Mouse (Mus musculus): ENCODE measurements around the gene Peg10.
A peak's percentile ranks its signal among the peaks of the same experiment; 100 is the strongest.

The Peg10 gene

GRCm38 (mm10) chr6:4746696-4747439 is at the start of gene Peg10, which contains the start of gene Sgce:
Peg10 (plus strand) TSS chr6:4747306.
Sgce (minus strand) TSS chr6:4747207.
- DNase-seq, result peak; percentile 77

- DNase-seq, result no peak
Measured at GRCm38 (mm10) chr6:4701641-4702040, 45.5 kb upstream of the Peg10 start.

- DNase-seq, result no peak
Measured at GRCm38 (mm10) chr6:4703908-4704307, 43.2 kb upstream of the Peg10 start.

GRCm38 (mm10) chr6:4706415-4706814 is 40.7 kb upstream of the Peg10 start:
- no peak for DNase-seq

GRCm38 (mm10) chr6:4708971-4709370 is 38.1 kb upstream of the Peg10 start:
- DNase-seq, result peak; percentile 7

- DNase-seq, result no peak
Measured at GRCm38 (mm10) chr6:4716171-4716570, 30.9 kb upstream of the Peg10 start.

- no peak for DNase-seq
Measured at GRCm38 (mm10) chr6:4717344-4717743, 29.8 kb upstream of the Peg10 start.

- no peak for DNase-seq
Measured at GRCm38 (mm10) chr6:4722142-4722541, 25.0 kb upstream of the Peg10 start.

- DNase-seq, result no peak
Measured at GRCm38 (mm10) chr6:4722739-4723138, 24.4 kb upstream of the Peg10 start.

- DNase-seq, result no peak
Measured at GRCm38 (mm10) chr6:4723998-4724757, 22.9 kb upstream of the Peg10 start.

GRCm38 (mm10) chr6:4728305-4728704 is 18.8 kb upstream of the Peg10 start:
- DNase-seq, result no peak

- no peak for DNase-seq
Measured at GRCm38 (mm10) chr6:4731675-4732074, 15.4 kb upstream of the Peg10 start.

- DNase-seq, result no peak
Measured at GRCm38 (mm10) chr6:4733208-4733607, 13.9 kb upstream of the Peg10 start.

GRCm38 (mm10) chr6:4736372-4736771 is 10.7 kb upstream of the Peg10 start:
- DNase-seq, result no peak

- DNase-seq, result no peak
Measured at GRCm38 (mm10) chr6:4738034-4738629, 9.0 kb upstream of the Peg10 start.

- DNase-seq, result no peak
Measured at GRCm38 (mm10) chr6:4738717-4739116, 8.4 kb upstream of the Peg10 start.

GRCm38 (mm10) chr6:4739522-4740355 is 7.4 kb upstream of the Peg10 start:
- no peak for DNase-seq

GRCm38 (mm10) chr6:4740511-4740910 is 6.6 kb upstream of the Peg10 start:
- DNase-seq, result peak; percentile 45

- DNase-seq, result peak; percentile 39
Measured at GRCm38 (mm10) chr6:4746036-4746695, 940 bp upstream of the Peg10 start.

GRCm38 (mm10) chr6:4747677-4748505 is 785 bp downstream of the Peg10 start:
- peak; percentile 50 for DNase-seq

- no peak for DNase-seq
Measured at GRCm38 (mm10) chr6:4748506-4748961, 1.4 kb downstream of the Peg10 start.

Measured in cerebellum, adult 9-10 months (tissue).